Mouse (Mus musculus) megakaryocyte, adult 5-6 weeks (primary cell): ENCODE measurements around the gene Trp53bp1. TPM values are rescaled to one million over a fixed set of nuclear protein-coding genes. Genes with fewer than 3 reads are reported as not detected.
A peak's percentile ranks its signal among the peaks of the same experiment; 100 is the strongest.

Experiments used
- ATAC-seq: 2 replicates; pipeline ENCODE4 v1.8.0; 2016; ENCODE audit warnings: mild to moderate bottlenecking, inconsistent platforms; ENCODE audit not compliant: poor library complexity, severe bottlenecking
- total RNA-seq, 2 experiments: library from RNA; stranded (forward) in 1 of 2; stranded (reverse) in 1 of 2; fragments of 153-499, 151-499 nt in 1 of 2; fragments of 221-1000, 200-1000 nt in 1 of 2; gene quantifications; 2 replicates each; pipeline versions ENCODE4 v1.2.3 to v1.2.4; 2015 to 2017

Trp53bp1 gene
- total RNA-seq, 2 experiments from 2014 or later, result 7.9 to 8.3 TPM

DNA sequence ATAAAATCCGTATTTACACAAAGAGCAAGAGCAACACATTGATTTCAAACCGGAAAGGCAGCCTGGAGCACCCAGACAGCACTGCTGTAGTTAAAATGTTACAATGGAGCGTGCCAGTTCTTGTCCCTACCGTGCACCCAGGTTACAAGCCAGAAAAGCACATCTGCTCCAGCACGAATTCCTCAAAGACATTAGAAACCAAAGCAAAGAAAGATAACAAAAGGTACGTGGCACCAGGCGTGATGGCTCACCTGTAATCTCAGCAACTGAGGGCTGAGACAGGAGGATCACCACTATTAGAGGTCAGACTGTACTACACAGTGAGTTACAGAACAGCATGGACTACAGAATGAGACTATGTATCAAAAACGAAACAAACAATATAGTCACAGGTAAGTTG is 2.8 kb downstream of the Trp53bp1 start:
- no peak for ATAC-seq

DNA sequence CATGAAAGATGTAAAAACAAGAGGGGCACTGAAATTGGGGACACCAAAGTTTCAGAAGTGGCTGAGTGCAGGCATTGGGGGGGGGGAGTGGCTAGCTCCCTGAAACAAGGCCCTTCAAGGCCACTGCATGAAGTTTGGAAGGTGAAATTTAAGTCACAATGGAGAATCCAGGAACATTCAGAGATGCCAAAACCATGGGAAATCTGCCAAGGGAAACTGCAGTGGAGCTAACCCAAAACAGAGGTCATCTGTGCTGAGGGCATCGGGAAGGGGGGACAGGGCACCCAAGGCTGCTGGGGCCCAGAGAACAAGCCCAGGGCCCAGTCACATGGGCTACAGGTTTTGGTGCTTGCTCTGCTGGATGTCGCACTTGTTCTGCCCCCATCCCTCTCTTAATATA is 21.4 kb downstream of the Trp53bp1 start:
- no peak for ATAC-seq

- no peak for ATAC-seq
Measured at GRCm38 (mm10) chr2:121244099-121244498, 27.1 kb downstream of the Trp53bp1 start.

DNA sequence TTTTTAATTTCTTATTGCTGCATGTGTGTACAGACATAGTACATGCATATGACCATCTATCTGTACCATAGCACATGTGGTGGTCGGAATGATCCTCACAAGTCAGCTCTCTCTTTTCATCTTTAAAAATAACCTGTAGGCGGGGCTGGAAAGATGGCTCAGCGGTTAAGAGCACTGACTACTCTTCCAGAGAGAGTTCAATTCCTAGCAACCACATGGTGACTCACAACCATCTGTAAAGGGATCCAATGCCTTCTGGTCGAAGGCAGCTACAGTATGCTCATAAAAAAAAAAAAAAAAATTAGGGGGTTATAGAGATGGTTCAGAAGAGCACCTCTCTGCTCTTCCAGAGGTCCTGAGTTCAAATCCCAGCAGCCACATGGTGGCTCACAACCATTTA is 31.8 kb downstream of the Trp53bp1 start:
- ATAC-seq, result no peak

DNA sequence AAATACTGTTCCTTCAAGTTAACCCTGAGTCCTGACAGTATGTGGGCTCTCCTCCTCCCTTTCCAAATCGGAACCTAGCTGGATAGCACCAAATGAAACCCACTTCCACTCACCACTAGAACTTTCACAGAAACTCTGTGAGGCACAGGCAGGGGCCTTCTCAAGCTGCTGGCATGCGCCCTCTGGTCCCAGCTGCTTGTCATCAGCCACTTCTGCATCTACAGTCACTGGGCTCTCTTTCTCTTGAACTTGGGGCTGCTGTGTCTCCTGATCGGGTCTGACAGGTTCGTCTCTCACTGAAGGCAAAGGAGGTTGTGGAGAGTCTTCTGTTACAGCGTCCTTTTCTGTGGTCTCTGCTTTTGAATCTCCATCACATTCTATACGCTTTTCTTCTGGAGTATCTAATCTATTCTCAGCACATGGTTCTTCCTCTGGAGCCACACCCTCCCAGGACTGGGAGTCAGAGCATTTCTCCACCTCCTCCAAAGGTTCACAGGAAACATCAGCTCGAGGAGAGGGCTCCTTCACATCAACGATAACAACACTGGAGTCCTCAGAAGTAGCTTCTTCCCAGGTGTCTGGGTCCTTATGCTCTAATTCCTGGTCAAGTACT is 35.6 kb downstream of the Trp53bp1 start:
- no peak for ATAC-seq

GRCm38 (mm10) chr2:121228135-121228534 is 43.1 kb downstream of the Trp53bp1 start:
- no peak for ATAC-seq

- ATAC-seq, result no peak
Measured at GRCm38 (mm10) chr2:121223010-121223409, 48.2 kb downstream of the Trp53bp1 start.

DNA sequence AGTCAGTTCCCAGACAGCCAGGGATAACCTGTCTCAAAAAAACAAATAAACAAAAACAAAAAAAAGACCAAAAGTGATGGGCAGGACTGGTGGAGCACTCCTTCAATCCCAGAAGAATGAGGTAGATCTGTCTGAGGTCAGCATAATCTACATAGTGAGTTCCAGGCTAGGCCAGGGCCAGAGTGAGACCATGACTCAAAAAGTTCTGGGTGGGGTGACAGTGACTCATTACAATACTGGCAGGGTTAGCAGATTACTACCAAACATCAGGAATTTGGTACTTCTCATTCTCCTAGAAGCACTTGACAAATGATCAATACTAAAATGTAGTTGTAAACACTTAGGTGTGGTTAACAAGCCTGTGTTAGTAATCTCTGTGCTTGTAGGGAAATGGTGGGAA is 51.2 kb downstream of the Trp53bp1 start:
- no peak for ATAC-seq

DNA sequence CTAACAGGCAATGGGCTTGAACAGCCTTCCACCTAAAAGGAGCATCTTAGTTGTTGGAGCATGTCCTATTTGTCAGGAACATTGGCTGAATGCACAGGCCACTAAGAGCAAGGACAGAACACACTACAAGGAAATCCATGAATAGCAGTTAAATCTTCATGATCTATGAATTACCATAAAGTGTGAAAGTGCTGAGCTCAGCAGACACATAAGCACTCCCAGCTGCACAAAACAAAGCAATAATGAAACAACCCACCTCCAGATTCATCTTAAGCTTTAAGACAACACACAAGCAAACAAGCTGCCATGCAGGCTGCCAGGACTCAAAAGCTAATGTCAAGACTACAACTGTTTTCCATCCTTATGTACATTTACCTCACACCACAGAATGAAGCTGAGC is 52.0 kb downstream of the Trp53bp1 start:
- ATAC-seq, result no peak

DNA sequence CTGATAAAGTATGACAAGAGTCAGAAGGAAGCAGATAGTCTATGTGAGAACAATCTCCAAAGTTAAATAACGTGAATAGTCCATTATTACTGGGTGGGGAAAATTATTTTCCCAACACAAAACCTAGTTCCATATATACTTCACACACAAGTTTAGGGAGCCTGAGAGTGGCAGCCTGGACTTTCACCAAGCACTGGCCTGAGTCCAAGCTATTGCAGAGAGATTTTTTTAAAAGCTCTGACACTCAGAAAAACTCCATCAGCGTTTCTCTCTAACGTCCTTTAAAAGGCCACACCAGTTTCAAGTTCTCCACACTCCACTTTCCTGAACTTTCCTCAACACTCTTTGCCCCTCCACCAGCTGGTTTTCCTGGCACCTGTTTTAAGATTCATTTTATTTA is 56.7 kb downstream of the Trp53bp1 start:
- no peak for ATAC-seq

DNA sequence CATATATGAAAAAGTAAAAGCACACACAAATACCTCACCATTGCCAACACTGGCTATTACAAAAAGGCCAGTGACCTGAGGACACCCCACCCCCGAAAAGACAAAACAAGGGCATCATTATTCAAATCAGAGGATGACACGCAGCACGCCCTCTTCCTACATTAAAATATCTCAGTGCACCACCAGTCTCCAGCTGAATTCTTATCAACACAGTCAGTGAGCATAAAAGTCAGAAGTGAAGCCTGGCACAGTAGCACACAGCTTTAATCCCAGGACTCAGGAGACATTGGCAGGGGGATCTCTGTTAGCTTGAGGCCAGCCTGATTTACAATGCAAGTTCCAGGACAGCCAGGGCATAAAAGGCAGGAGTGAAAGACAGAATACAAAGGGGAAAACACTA is 64.7 kb downstream of the Trp53bp1 start:
- ATAC-seq, result no peak

DNA sequence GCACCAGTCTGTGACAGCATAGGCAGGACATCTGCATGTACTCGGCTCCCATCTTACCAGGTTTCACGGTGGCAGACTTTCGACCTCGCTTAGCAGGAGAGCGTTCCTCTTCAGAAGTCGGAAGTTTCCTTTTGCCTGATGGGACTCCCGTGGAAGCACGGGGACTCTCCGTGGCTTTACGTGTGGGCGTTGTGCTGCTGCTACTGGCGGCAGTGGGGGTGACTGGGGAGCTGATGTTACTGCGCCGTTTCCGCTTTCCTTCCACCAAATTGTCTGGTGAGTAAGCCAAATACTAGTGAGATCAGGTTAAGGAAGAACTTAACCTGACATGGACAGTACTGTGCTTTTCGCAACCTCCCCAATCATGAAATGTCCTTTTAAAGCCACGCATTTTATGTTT is 66.9 kb downstream of the Trp53bp1 start:
- no peak for ATAC-seq

DNA sequence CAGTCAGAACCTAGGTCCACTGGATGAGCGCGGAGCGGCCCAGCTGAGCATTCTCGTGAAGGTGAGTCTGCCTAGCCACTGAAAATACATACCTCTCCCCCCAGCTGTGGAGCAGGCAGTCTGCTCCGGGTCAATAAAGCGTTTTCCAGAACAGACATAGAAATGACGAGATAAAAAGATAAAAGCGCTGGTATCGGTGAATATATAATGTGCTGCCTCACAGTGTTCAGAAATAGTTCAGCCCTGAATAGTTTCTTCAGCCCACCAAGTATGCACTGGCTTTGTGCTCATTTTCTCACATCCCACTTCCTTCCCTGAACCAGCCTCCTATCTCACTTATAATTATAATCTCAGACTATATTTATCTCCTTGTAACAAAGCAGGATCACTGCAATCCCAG is 75.7 kb downstream of the Trp53bp1 start:
- no peak for ATAC-seq

DNA sequence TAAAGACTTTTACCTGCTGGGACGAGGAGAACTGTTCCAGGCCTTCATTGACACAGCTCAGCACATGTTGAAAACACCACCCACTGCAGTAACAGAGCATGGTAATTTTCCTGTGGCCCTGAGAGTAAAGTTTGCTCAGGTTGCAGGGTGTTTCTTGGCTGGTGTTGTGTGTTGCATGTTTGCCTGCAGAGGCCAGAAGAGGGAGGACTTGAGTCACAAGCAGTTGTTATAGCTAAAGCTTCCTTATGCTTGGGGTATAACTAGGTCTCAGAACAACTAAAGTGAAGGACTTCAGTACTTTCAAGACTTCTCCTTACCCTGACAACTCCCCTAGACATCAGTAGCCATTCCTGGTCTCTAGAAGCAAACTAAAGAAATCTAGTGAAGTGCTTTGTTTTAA is 82.7 kb downstream of the Trp53bp1 start:
- ATAC-seq, result no peak

GRCm38 (mm10) chr2:121184142-121184541 is 87.1 kb downstream of the Trp53bp1 start:
- ATAC-seq, result no peak

DNA sequence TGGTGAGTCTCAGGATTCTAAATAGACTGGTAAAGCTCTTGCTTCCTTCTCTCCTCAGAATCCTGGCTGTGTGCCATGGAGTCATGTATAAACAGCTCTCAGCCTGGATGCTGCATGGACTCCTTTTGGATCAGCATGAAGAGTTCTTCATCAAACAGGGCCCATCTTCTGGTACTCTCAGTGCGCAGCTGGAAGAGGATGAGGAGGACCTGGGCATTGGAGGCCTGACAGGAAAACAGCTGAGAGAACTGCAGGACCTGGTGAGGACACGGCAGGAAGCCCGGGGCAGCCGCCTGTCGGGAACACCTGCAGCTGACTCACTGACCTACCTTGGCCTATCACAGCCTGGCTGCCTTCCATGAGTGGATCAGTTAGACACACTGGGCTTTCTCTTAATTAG is 87.8 kb downstream of the Trp53bp1 start:
- no peak for ATAC-seq

GRCm38 (mm10) chr2:121178828-121179479 is 92.3 kb downstream of the Trp53bp1 start:
- ATAC-seq, result peak; percentile 66

DNA sequence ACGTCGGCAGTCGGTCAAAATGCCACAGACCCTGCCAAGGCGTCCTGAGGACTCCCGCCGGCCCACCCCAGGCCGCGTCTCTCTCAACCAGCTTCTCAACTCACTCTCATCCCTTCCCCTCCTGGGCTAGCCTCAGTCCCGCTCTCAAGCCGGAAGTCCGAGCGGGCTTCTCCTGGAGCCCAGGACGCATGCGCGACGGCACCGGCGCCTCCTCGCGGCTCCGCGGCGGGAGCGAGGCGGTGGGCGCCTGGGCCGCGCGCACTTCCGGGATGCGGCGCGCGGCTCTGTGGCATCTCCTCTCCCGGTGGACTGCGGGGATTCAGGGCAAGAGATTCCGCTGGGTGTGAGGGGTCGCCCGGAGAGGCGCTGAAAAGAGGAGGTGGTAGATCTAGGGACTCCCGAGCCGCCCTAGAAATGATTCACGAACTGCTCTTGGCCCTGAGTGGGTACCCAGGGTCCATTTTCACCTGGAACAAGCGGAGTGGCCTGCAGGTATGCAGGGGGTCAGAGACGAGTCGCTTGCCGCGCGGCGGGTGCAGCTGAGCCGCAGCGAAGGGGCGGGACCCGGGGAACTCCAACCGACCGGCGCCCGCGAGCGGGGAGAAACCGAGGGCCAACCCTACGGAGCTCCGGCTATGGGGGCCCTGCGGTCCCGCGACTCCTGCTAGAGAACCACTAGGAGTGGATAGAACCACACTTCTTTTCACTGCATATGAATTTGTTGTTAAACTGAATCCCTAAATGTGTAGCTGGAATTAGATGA is 100.0 kb downstream of the Trp53bp1 start, which contains the start of gene Zscan29:
Zscan29 (minus strand) TSS at position 146 of the 763 bp plus-strand sequence.
- peak; percentile 80 for ATAC-seq

DNA sequence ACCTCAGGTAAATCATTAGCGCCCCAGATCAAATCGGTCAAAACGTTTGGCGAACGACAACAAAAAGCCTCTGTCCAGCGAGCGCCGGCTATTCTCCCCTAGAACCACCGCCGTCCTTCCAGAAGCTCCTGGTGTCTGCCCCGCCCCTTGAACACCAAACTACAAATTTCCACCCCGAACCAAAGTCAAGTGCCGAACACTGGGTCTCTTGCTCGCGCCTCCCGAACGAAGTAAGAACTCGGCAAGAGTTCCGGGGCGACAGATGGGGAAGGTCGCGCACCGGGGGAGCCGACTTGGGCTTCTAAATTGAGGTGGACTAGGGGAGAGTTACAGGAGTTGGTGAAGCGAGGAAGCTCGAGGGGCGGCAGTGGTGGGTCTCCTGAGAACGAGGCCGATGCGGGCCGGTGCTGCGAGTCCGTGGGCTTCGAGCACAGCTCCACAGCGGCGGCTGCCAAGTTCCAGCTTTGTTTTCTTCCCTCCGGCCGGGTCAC is 100.7 kb downstream of the Trp53bp1 start, which contains the start of gene Tubgcp4:
Tubgcp4 (plus strand) TSS at position 174 of the 491 bp plus-strand sequence.
- peak; percentile 36 for ATAC-seq

DNA sequence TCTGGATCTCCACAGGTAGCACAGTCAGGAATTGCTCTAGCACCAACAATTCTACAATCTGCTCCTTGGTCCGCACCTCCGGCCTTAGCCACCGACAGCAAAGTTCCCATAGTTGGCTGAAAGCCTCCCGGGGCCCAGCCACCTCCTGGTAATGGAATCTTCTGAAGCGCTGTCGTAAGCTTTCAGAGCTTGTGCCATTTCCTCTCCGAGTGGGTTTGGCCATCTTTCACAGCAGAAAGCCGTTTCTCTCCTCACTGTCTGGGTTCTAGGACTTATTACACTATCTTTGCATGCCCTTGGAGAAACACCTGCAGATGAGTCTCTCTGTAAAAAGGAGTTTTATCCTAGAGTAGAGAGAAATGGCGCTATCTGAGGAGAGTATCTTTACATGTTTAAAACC is 101.3 kb downstream of the Trp53bp1 start:
- ATAC-seq, result peak; percentile 69

DNA sequence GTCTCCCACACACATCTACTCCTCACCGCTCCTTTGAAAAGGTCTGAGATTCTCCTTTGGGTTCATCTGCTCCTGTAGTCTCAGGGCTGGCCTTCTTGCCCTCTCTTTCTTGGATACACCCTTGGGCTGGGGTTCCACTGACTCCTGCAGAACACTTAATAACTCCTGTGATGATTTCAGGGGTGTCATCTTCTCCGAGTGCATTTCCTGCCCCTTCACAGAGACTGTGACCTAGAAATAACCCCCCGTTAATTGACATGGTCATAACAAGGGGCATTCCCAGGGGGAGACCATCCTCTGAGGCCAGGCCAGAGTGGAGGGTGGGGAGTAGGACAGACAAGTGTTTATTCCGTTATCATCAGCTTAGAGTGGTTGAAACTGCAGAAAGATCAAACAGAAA is 102.0 kb downstream of the Trp53bp1 start:
- ATAC-seq, result no peak

DNA sequence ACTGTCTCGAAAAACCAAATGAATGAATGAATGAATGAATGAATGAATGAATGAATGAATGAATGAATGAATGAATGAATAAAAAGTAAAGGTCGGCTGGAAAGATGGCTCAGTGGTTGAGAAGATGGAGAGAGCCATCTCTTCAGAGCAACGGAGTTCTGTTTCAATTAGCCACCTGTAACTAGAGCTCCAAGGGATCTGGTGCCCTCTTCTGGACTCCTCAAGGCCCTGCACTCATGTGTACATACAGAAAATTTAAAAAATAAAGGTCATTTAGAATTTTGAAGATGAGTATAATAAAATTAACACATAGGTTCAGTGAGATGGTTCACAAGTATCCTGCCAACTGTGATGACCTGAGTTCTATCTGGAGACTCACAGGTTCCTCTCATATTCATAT is 118.1 kb downstream of the Trp53bp1 start:
- no peak for ATAC-seq
